Mouse (Mus musculus): ENCODE measurements at regions not wholly inside any gene's neighbourhood (a gene's known extent, or its start where the extent isn't known, plus 50 kb on each side); places are given as distances from the start of the nearest gene placed in this dataset.

DNA sequence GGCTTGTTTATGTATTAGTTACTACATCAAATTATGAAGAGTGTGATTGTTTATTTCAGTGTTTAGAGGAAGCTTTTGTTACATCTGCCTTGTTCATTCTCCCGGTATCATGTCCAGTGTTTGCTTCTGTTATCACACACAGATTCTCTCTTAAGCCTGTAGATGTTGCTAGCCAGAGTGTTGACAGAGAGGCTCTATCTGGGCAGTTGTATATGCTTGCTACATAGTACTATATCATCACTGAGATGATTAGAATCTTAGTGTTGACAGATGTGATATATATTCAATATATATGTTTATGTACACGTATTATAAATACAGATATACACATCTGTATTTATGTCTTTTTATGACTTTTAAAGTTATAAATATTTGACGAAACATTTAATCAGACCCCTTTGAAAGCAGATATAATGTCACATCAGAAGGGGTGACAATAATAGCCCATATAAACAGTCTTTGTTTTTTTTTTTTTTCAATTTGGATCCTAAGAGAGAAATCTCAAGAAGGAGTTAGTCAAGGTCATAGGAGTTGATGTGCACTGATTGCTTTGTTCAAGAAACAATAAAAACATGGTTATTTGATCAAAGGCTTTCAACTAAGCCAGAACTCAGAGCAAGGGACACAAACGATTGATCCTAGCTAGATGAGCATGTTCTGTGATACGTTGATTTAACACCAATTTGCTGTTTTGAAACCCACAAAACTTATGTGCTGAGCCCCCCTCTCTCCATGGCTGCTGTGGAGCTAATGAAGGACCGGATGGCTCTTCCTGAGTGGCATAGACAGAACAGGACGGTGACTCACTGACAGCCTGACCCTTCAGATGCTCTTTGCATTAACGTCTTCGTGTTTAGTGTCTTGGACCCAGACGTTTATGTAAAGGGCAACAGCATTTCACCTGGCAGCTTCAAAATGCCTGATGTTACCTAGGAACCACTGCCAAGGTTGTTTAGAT is 352.8 kb upstream of the Arglu1 start:
- TF ChIP-seq CTCF (conservative IDR thresholded peaks at IDR 0.05; ENCODE audit: low read length): no peak
- no peak for TF ChIP-seq POU5F1 (IDR thresholded peaks at IDR 0.05; ENCODE audit: borderline replicate concordance, low read length)
